In the genomic region with DNA sequence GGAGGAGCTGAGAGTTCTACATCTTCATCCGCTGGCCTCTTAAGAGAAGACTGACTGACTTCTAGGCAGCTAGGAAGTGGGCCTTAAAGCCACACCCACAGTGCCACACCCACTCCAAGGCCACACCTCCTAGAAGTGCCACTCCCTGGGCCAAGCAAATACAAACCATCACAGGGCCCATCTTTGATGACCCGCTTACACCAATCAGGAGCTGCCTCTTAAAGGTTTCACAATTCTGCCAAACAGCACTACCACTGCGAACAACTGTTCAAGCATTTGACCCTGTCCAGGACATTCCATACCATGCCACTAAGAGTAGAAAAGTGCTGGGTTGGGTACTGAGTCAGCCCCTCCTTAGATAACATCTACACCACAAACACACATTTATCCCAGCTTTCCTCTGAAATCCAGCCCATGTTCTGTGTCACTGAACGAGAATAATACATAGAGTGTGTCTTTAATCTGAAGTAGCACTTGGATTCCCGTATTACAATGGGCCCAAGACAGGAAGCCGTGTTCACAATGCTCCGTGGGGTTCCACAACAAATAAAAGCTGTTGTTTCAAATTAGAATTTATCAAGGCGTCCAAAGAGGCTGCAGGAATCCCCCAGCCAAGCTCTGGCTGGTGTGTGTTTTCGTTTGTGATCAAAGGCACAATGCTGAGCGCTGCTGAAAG, we compare ENCODE assay signal across 8 mouse cellular contexts.
DNase-seq lines count a peak whose midpoint lies in the region; ATAC-seq lines count a peak whose summit lies in the region.

No protein-coding gene starts in this region.

- no peaks in the 10 kb centered on the region for H3K9me3 ChIP-seq in heart, embryonic 10.5 days
- no peaks in the 10 kb centered on the region for H3K9me3 ChIP-seq in hindbrain, embryonic 11.5 days (ENCODE audit: control insufficient read depth, low read length)
- H3K9me3 ChIP-seq in lung, embryonic 15.5 days: no peaks in the 10 kb centered on the region
- H3K9me3 ChIP-seq in stomach, embryonic 14.5 days (ENCODE audit: control insufficient read depth, low read depth, low read length): no peaks in the 10 kb centered on the region

- no peaks in the 10 kb centered on the region for H3K27me3 ChIP-seq in heart, embryonic 10.5 days (ENCODE audit: insufficient read depth, poor library complexity, severe bottlenecking)
- no peaks in the 10 kb centered on the region for H3K27me3 ChIP-seq in hindbrain, embryonic 11.5 days (ENCODE audit: control insufficient read depth, insufficient read depth, low read length)
- no peaks in the 10 kb centered on the region for H3K27me3 ChIP-seq in lung, embryonic 15.5 days
- no peaks in the 10 kb centered on the region for H3K27me3 ChIP-seq in stomach, embryonic 14.5 days (ENCODE audit: control insufficient read depth, insufficient read depth, low read length)

- ATAC-seq in hindbrain, embryonic 11.5 days (ENCODE audit: low FRiP score): peak; percentile 48; the same call in 1 of the 2 replicates
- ATAC-seq in lung, embryonic 15.5 days (ENCODE audit: borderline replicate concordance, extremely low read depth, low FRiP score, low TSS enrichment): peak; percentile 67
- ATAC-seq in stomach, embryonic 14.5 days (ENCODE audit: insufficient number of reproducible peaks, insufficient read depth, low FRiP score, low read depth): no peak

- H3K9ac ChIP-seq in hindbrain, embryonic 11.5 days (ENCODE audit: low read depth, low read length): peak overlapping the region; percentile 71
- H3K9ac ChIP-seq in lung, embryonic 15.5 days: 0 out of 2 replicates have a peak overlapping the region, but pooled peaks have one; percentile 39
- no peak overlapping the region for H3K9ac ChIP-seq in stomach, embryonic 14.5 days (replicated peaks; ENCODE audit: low read depth, low read length)

- WGBS in heart, embryonic 10.5 days: 51% methylated on average over 10 of the region's 10 CpGs
- 33% methylated on average over 10 of the region's 10 CpGs for WGBS in hindbrain, embryonic 11.5 days
- 35% methylated on average over 10 of the region's 10 CpGs for WGBS in lung, embryonic 15.5 days
- WGBS in stomach, embryonic 14.5 days: 53% methylated on average over 10 of the region's 10 CpGs

- H3K4me3 ChIP-seq in heart, embryonic 10.5 days: peak overlapping the region; percentile 56
- peak overlapping the region; percentile 37 for H3K4me3 ChIP-seq in hindbrain, embryonic 11.5 days (ENCODE audit: low read depth, low read length)
- H3K4me3 ChIP-seq in lung, embryonic 15.5 days: peak overlapping the region; percentile 40
- peak overlapping the region; percentile 27 for H3K4me3 ChIP-seq in stomach, embryonic 14.5 days (ENCODE audit: low read depth, low read length)

- H3K27ac ChIP-seq in heart, embryonic 10.5 days: peak overlapping the region; percentile 90
- H3K27ac ChIP-seq in hindbrain, embryonic 11.5 days (ENCODE audit: low read depth, low read length): peak overlapping the region; percentile 91
- H3K27ac ChIP-seq in lung, embryonic 15.5 days: peak overlapping the region; percentile 89
- no peak overlapping the region for H3K27ac ChIP-seq in stomach, embryonic 14.5 days (ENCODE audit: low read length)

- no peak for DNase-seq in heart, embryonic 10.5 days (ENCODE audit: low spot score)
- no peak for DNase-seq in heart, postnatal 36 days
- DNase-seq in R1 (ENCODE audit: low read depth, low spot score): peak; percentile 76
- DNase-seq in hindbrain, embryonic 11.5 days (ENCODE audit: low spot score): peak; percentile 25
- no peak for DNase-seq in frontal cortex, postnatal 14 days (ENCODE audit: low spot score in 2 of 2)
- no peak for DNase-seq in kidney, adult 18-20 months

- intact Hi-C loops in heart, postnatal 36 days (cut with DNase I): loop anchor here (2.0 kb wide), 1 partner anchor 39 kb away; no protein-coding TSS in a partner anchor

- peak overlapping the region; percentile 75 for H3K4me2 ChIP-seq in hindbrain, embryonic 11.5 days (replicated peaks; ENCODE audit: low read depth, low read length)
- peak overlapping the region; percentile 80 for H3K4me2 ChIP-seq in lung, embryonic 15.5 days
- H3K4me2 ChIP-seq in stomach, embryonic 14.5 days (replicated peaks; ENCODE audit: low read depth, low read length): peak overlapping the region; percentile 55

- peaks cover 38% of the 10 kb centered on the region for H3K4me1 ChIP-seq in heart, embryonic 10.5 days
- peaks cover 10% of the 10 kb centered on the region for H3K4me1 ChIP-seq in hindbrain, embryonic 11.5 days (replicated peaks; ENCODE audit: control insufficient read depth, insufficient read depth, low read length)
- H3K4me1 ChIP-seq in lung, embryonic 15.5 days: peaks cover 22% of the 10 kb centered on the region
- H3K4me1 ChIP-seq in stomach, embryonic 14.5 days (ENCODE audit: control insufficient read depth, insufficient read depth, low read length): 0 out of 2 replicates have a peak, but pooled peaks cover 5% of the 10 kb centered on the region

- H3K36me3 ChIP-seq in heart, embryonic 10.5 days: no peaks in the 10 kb centered on the region
- H3K36me3 ChIP-seq in hindbrain, embryonic 11.5 days (ENCODE audit: control insufficient read depth, insufficient read depth, low read length): no peaks in the 10 kb centered on the region
- H3K36me3 ChIP-seq in lung, embryonic 15.5 days: no peaks in the 10 kb centered on the region
- no peaks in the 10 kb centered on the region for H3K36me3 ChIP-seq in stomach, embryonic 14.5 days (ENCODE audit: control insufficient read depth, insufficient read depth, low read length)

Comparison
In these comparisons a context has a peak if more than half of its experiments do, and no peak if none do; other contexts are left out.
1. DNase-seq: peak in R1 (single experiment) and hindbrain, embryonic 11.5 days (single experiment); none in heart, embryonic 10.5 days (single experiment), heart, postnatal 36 days (0 of 2), frontal cortex, postnatal 14 days (0 of 2) and kidney, adult 18-20 months (single experiment).
2. Peak in every context shown above with its lines, with median percentiles within 50 percentile points of each other: H3K4me3 ChIP-seq and H3K4me2 ChIP-seq.